Mouse (Mus musculus) liver, embryonic 13.5 days (tissue): ENCODE measurements around the gene Psap. TPM values are rescaled to one million over a fixed set of nuclear protein-coding genes. Genes with fewer than 3 reads are reported as not detected.
A peak's percentile ranks its signal among the peaks of the same experiment; 100 is the strongest.
"Not testable (repeated sequence)": the region's sequence is repeated elsewhere in the genome, so short reads cannot be mapped to it uniquely, and the experiment has no call there.

ENCODE experiments used
- ATAC-seq: fragments of 200-750 bp; cut with Nextera tagmentation; 2 replicates; pipeline ENCODE4 v1.8.0; 2017; ENCODE audit warnings: low read depth, mild to moderate bottlenecking, moderate number of reproducible peaks, moderate library complexity
- DNase-seq: peaks from one replicate; pipeline ENCODE4 v3.0.0; 2022
- H3K27ac ChIP-seq: fragments of 300-500 bp; sonication (generic); 2 replicates; pipeline ENCODE4 v1.5.1; 2015; ENCODE audit warnings: moderate library complexity, mild to moderate bottlenecking, inconsistent platforms
- H3K27me3 ChIP-seq: fragments of 300-500 bp; sonication (generic); 2 replicates; pipeline ENCODE4 v1.6.1; 2015; ENCODE audit warnings: mild to moderate bottlenecking, inconsistent platforms
- H3K36me3 ChIP-seq: fragments of 300-500 bp; sonication (generic); 2 replicates; pipeline ENCODE4 v1.6.1; 2015; ENCODE audit warnings: mild to moderate bottlenecking, inconsistent platforms
- H3K4me1 ChIP-seq: fragments of 300-500 bp; sonication (generic); replicated peaks from 2 replicates; pipeline ENCODE4 v1.6.1; 2015; ENCODE audit warnings: inconsistent platforms
- H3K4me2 ChIP-seq: fragments of 300-500 bp; sonication (generic); 2 replicates; pipeline ENCODE4 v1.6.1; 2015; ENCODE audit warnings: inconsistent platforms, mild to moderate bottlenecking, moderate library complexity
- H3K4me3 ChIP-seq: fragments of 300-500 bp; sonication (generic); replicated peaks from 2 replicates; pipeline ENCODE4 v1.5.1; 2015; ENCODE audit warnings: mild to moderate bottlenecking, inconsistent platforms
- H3K9ac ChIP-seq: fragments of 300-500 bp; sonication (generic); 2 replicates; pipeline ENCODE4 v1.6.1; 2015; ENCODE audit warnings: mild to moderate bottlenecking, inconsistent platforms
- H3K9me3 ChIP-seq: fragments of 300-500 bp; sonication (generic); replicated peaks from 2 replicates; pipeline ENCODE4 v1.6.1; 2016; ENCODE audit warnings: inconsistent platforms
- whole genome bisulfite sequencing: fragments of 180-500 bp; shearing (Covaris S2); methylation state at CpG from one replicate; pipeline ENCODE4 v1.1.7; 2015; ENCODE audit not compliant: insufficient replicate concordance; 5-methylcytosine and 5-hydroxymethylcytosine counted together
- polyA plus RNA-seq: library from polyadenylated mRNA; unstranded; fragments of >200 nt; fragmentation: Nextera tagmentation; extraction: Ambion mirVana; gene quantifications from 2 replicates; pipeline ENCODE4 v1.2.1, GENCODE M21; 2015

Psap gene
- polyA plus RNA-seq: 52.6 and 54.5 TPM in 2 replicates

DNA sequence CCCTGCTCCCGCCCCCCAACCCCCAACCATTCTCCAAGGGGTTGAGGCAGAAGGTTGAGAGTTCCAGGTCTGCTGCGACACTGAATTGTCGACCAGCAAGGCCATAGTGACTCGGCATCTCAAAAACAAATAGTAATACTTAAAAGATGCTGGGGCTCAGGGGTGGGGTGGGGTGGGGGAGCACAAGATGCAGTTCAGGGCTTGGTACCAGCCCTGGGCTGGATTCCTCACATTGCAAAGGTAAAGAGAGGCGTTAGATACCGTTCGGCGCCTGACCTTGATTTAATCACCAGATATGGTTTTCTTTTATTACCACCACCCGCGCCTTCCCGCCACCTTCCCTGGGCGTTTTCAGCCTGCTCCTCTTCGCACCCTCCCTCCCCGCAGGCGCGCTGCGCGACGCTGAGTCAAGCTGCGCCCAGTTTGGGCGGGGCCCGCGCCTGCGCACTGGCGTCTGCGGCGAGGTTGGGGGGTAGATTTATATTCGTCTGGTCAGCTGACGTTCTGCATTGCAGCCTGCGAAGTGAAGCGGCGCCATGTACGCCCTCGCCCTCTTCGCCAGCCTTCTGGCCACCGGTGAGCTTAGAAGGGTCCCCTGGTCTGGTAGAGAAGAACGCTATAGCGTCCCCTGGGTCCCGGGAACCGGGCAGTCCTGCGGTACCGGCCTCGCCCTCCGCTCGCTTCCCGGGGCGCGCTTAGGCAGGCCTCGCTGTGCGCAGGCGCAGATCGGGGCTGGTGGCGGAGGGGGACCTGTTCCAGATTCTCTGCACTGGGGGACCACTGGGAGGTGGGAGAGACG, at the start of gene Psap:
Psap (plus strand) TSS at position 421 of the 799 bp plus-strand sequence.
- WGBS: 2% methylated on average over 54 of the region's 54 CpGs
- peak; percentile 91 for DNase-seq
- peak within 1 kb of the TSS; percentile 86 for H3K9ac ChIP-seq
- H3K4me2 ChIP-seq: peak within 1 kb of the TSS; percentile 85
- peaks cover 66% of the 10 kb centered on the region for H3K4me1 ChIP-seq
- H3K27me3 ChIP-seq: no peaks in the 10 kb centered on the region
- peaks cover 6% of the 10 kb centered on the region; the same call in 1 of the 2 replicates for H3K36me3 ChIP-seq
- H3K27ac ChIP-seq: peak within 1 kb of the TSS; percentile 83
- ATAC-seq: peak; percentile 91
- H3K9me3 ChIP-seq: no peaks in the 10 kb centered on the region
- peak within 1 kb of the TSS; percentile 79 for H3K4me3 ChIP-seq

GRCm38 (mm10) chr10:60227666-60228065, 49.8 kb upstream of the Psap start:
- Histone ChIP-seq H3K36me3 (no peaks in the 10 kb centered on the region), H3K4me2 (no peak overlapping the region), H3K27me3 (no peaks in the 10 kb centered on the region), H3K27ac (no peak overlapping the region), H3K9me3 (no peaks in the 10 kb centered on the region), H3K9ac (no peak overlapping the region), H3K4me3 (no peak overlapping the region), H3K4me1 (no peaks in the 10 kb centered on the region)
- ATAC-seq: no peak
- WGBS: 39% methylated on average over 4 of the region's 4 CpGs
- DNase-seq: no peak

DNA sequence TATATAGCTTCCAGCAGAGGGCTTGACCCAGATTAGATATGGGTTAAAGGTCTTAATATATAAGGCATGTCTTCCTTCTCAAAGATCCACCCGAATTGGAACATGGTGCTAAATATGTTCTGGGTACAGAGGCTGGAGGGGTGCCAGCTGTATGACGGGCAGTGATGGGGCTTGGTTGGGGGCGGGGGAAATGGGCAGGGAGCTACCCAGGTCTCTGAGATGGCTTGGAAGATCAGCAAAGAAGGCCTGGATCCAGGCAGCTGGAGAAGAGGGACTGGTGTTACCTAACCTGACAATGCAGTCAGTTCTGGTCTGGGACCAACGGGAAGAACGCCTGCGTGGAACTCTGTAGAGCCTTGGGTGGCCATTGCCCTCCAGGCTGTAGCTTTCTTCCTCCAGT, 48.3 kb upstream of the Psap start:
- DNase-seq (no peak), ATAC-seq (no peak)
- 69% methylated on average over 6 of the region's 6 CpGs for WGBS
- Histone ChIP-seq H3K4me1 (no peaks in the 10 kb centered on the region), H3K27ac (no peak overlapping the region), H3K27me3 (no peaks in the 10 kb centered on the region), H3K36me3 (no peaks in the 10 kb centered on the region), H3K4me2 (no peak overlapping the region), H3K4me3 (no peak overlapping the region), H3K9ac (no peak overlapping the region), H3K9me3 (no peaks in the 10 kb centered on the region)

GRCm38 (mm10) chr10:60230321-60231088, 46.9 kb upstream of the Psap start:
- WGBS: 59% methylated on average over 6 of the region's 6 CpGs
- Histone ChIP-seq H3K9ac (no peak overlapping the region), H3K4me2 (no peak overlapping the region), H3K36me3 (no peaks in the 10 kb centered on the region), H3K4me1 (no peaks in the 10 kb centered on the region), H3K9me3 (no peaks in the 10 kb centered on the region), H3K4me3 (no peak overlapping the region), H3K27ac (no peak overlapping the region), H3K27me3 (no peaks in the 10 kb centered on the region)
- no peak for DNase-seq
- no peak for ATAC-seq

GRCm38 (mm10) chr10:60234006-60234405, 43.4 kb upstream of the Psap start:
- Histone ChIP-seq H3K27me3 (no peaks in the 10 kb centered on the region), H3K4me3 (no peak overlapping the region), H3K4me2 (no peak overlapping the region), H3K9ac (no peak overlapping the region), H3K27ac (no peak overlapping the region), H3K9me3 (no peaks in the 10 kb centered on the region), H3K36me3 (no peaks in the 10 kb centered on the region), H3K4me1 (no peaks in the 10 kb centered on the region)
- ATAC-seq (no peak), DNase-seq (no peak)
- WGBS: 57% methylated on average over 9 of the region's 9 CpGs

GRCm38 (mm10) chr10:60235876-60236275, 41.6 kb upstream of the Psap start:
- not testable (repeated sequence) for H3K4me3 ChIP-seq, H3K27ac ChIP-seq, H3K4me1 ChIP-seq, H3K4me2 ChIP-seq, DNase-seq, H3K36me3 ChIP-seq, H3K27me3 ChIP-seq, H3K9ac ChIP-seq, H3K9me3 ChIP-seq, ATAC-seq
- 70% methylated on average over 6 of the region's 6 CpGs for WGBS

- WGBS: 54% methylated on average over 10 of the region's 10 CpGs
- no peaks in the 10 kb centered on the region for H3K4me1 ChIP-seq
- no peak for DNase-seq
Measured at GRCm38 (mm10) chr10:60237475-60238154, 39.8 kb upstream of the Psap start.

DNA sequence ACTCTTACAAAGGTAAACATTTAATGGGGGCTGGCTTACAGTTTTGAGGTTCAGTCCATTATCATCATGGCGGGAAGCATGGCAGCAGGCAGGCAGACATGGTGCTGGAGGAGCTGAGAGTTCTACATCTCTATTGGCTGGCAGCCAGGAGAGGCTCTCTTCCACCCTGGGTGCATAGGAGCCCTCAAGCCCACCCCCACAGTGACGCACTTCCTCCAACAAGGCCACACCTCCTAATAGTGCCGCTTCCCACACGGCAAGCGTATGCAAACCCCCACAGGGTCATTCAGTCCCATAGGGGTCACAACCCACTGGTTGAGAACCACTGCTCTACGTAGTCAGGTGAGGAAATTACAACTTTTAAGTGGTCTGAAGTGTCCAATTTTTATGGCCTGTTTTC, 37.0 kb upstream of the Psap start:
- Histone ChIP-seq H3K27me3 (no peaks in the 10 kb centered on the region), H3K4me3 (no peak overlapping the region), H3K4me1 (no peaks in the 10 kb centered on the region), H3K27ac (no peak overlapping the region), H3K4me2 (no peak overlapping the region), H3K36me3 (no peaks in the 10 kb centered on the region), H3K9ac (no peak overlapping the region), H3K9me3 (peaks cover 5% of the 10 kb centered on the region; the same call in 1 of the 2 replicates)
- 75% methylated on average over 6 of the region's 6 CpGs for WGBS
- ATAC-seq: no peak
- no peak for DNase-seq

More at GRCm38 (mm10) chr10:60237475-60238154, 39.8 kb upstream of the Psap start:
- Histone ChIP-seq H3K4me3 (no peak overlapping the region), H3K4me2 (no peak overlapping the region), H3K36me3 (no peaks in the 10 kb centered on the region), H3K9me3 (no peaks in the 10 kb centered on the region), H3K27ac (no peak overlapping the region), H3K27me3 (no peaks in the 10 kb centered on the region), H3K9ac (no peak overlapping the region)
- no peak for ATAC-seq

DNA sequence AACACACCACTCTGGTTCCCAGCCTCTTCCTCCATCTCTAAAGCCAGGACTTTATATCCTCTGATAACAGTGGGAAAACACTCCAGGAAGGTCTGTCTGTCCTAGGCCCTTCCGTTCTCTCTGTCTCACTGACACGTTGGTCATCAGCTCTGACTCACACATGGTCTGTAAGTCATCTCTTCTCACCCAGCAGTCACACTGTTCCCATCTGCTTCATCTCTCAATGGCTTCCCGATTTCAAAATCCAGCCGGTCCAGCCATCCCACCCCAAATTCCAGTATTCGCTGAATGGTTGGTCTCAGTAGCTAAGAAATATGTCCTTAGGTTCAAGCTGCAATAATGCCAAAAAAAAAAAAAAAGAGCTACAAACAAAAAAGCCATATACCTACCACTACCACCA, 33.5 kb upstream of the Psap start:
- Histone ChIP-seq H3K9me3 (peaks cover 5% of the 10 kb centered on the region; the same call in 1 of the 2 replicates), H3K9ac (no peak overlapping the region), H3K4me2 (no peak overlapping the region), H3K4me3 (no peak overlapping the region), H3K4me1 (no peaks in the 10 kb centered on the region), H3K27ac (no peak overlapping the region), H3K36me3 (no peaks in the 10 kb centered on the region), H3K27me3 (no peaks in the 10 kb centered on the region)
- DNase-seq (no peak), ATAC-seq (no peak)
- WGBS: 73% methylated on average over 5 of the region's 5 CpGs

DNA sequence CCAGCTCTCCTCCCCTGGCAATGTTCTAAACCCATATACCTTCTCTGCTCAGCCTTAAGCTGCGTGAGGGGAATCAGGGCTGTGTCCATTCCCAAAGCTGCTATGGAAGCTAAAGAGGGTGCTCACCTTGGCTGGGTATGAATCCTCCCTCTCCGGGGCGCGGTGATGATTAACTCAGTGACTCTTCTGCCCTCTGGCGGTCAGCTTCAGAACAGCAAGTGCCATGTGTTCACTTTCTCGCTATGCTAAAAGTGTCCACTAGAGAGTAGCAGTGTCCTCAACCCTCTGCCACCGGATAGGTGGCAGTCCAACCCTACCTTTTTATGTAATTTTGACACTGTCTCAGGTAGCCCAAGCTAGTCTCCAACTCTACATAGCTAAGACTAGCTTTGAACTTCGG, 32.4 kb upstream of the Psap start:
- peaks cover 5% of the 10 kb centered on the region; the same call in 1 of the 2 replicates for H3K9me3 ChIP-seq
- H3K27me3 ChIP-seq: no peaks in the 10 kb centered on the region
- no peaks in the 10 kb centered on the region for H3K36me3 ChIP-seq
- H3K4me2 ChIP-seq: no peak overlapping the region
- no peaks in the 10 kb centered on the region for H3K4me1 ChIP-seq
- no peak overlapping the region for H3K4me3 ChIP-seq
- H3K27ac ChIP-seq: no peak overlapping the region
- WGBS: 4% methylated on average over 8 of the region's 8 CpGs
- DNase-seq: peak; percentile 68
- peak; percentile 53 for ATAC-seq
- no peak overlapping the region for H3K9ac ChIP-seq

DNA sequence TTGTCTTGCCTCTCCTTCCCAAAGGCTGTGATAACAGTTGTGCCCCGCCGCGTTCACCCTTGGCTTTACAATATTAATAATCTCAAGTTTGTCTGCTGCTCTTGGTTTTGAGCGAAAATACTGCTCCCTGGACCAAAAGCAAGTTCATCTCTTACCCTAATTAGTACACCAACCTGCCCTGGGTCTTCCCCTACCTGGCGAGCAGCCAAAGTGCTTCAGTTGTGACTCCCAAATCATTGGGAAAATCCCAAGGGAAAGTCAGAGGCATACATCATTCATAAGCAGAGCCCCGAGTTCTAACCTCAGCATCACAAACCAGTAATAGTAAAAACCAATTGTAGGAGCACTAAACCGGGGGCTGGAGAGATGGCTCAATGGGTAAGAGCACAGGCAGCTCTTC, 31.8 kb upstream of the Psap start:
- Histone ChIP-seq H3K27me3 (no peaks in the 10 kb centered on the region), H3K9ac (no peak overlapping the region), H3K4me1 (no peaks in the 10 kb centered on the region), H3K36me3 (no peaks in the 10 kb centered on the region), H3K9me3 (peaks cover 5% of the 10 kb centered on the region; the same call in 1 of the 2 replicates), H3K27ac (no peak overlapping the region), H3K4me2 (no peak overlapping the region), H3K4me3 (no peak overlapping the region)
- DNase-seq: no peak
- 68% methylated on average over 7 of the region's 7 CpGs for WGBS
- no peak for ATAC-seq
